In genomic region chr12:99637986-99638385, GRCm38 (mm10) we compare ENCODE assay signal across 28 mouse cellular contexts.
DNase-seq lines count a peak whose midpoint lies in the region; ATAC-seq lines count a peak whose summit lies in the region.
"Had no signal": no experiment of that assay in that cellular context is flagged by ENCODE, and none has a peak within 500 bp of the region (broad histone marks: within the 10 kb centered on the region; RNA-seq: fewer than 3 reads in every experiment).

No protein-coding gene starts in this region.

- H3K4me3 ChIP-seq in heart, embryonic 10.5 days: no peak overlapping the region
- H3K4me3 ChIP-seq in liver, embryonic 11.5 days (ENCODE audit: low read depth, low read length): no peak overlapping the region
- H3K4me3 ChIP-seq: embryonic facial prominence, embryonic 10.5 days; embryonic facial prominence, embryonic 13.5 days; erythroblast, embryonic 14.5 days; forebrain, embryonic 13.5 days; gastrocnemius, adult 2 months; heart, embryonic 13.5 days; hindbrain, embryonic 10.5 days; hindbrain, embryonic 13.5 days had no signal

- DNase-seq in heart, adult 11 months: peak; percentile 52
- no peak for DNase-seq in heart, embryonic 10.5 days (ENCODE audit: low spot score)
- peak; percentile 18 for DNase-seq in liver, embryonic 11.5 days (ENCODE audit: low spot score)
- no peak for DNase-seq in liver
- peak; percentile 93 for DNase-seq in 416B (ENCODE audit: low read depth)
- no peak for DNase-seq in left cerebral cortex, postnatal 14 days (ENCODE audit: low spot score in 2 of 2)
- DNase-seq: adrenal gland, adult 8-10 months; adrenal gland, postnatal 25 days; cerebellum, adult 11-12 months; cerebellum, adult 8-10 months; cerebellum, postnatal 10 days; cerebellum, postnatal 36 days; embryo, embryonic 11 days; forebrain, postnatal 0 days; gastrocnemius, adult 2 months; gastrocnemius, postnatal 14 days; heart, adult 18-20 months; heart, postnatal 14 days had no signal

- peaks cover 10% of the 10 kb centered on the region for H3K4me1 ChIP-seq in heart, embryonic 10.5 days
- no peaks in the 10 kb centered on the region; the same call in 1 of the 2 replicates for H3K4me1 ChIP-seq in liver, embryonic 11.5 days (replicated peaks; ENCODE audit: control insufficient read depth, insufficient read depth, low read length)

- no peak overlapping the region for H3K9ac ChIP-seq in liver, embryonic 11.5 days (ENCODE audit: low read depth, low read length)
- H3K9ac ChIP-seq: embryonic facial prominence, embryonic 13.5 days; forebrain, embryonic 13.5 days; forebrain, postnatal 0 days; heart, embryonic 13.5 days; hindbrain, embryonic 13.5 days had no signal

- H3K27ac ChIP-seq in heart, embryonic 10.5 days: no peak overlapping the region
- no peak overlapping the region for H3K27ac ChIP-seq in liver, embryonic 11.5 days (ENCODE audit: low read depth, low read length)
- H3K27ac ChIP-seq: embryonic facial prominence, embryonic 10.5 days; embryonic facial prominence, embryonic 13.5 days; forebrain, embryonic 13.5 days; gastrocnemius, adult 2 months; heart, embryonic 13.5 days; hindbrain, embryonic 10.5 days; hindbrain, embryonic 13.5 days had no signal

- ATAC-seq in liver, embryonic 11.5 days (replicated peaks; ENCODE audit: low FRiP score): no peak
- ATAC-seq: activated CD4-positive, CD25-positive, alpha-beta regulatory T cell, adult 4 months; forebrain, embryonic 13.5 days; forebrain, postnatal 0 days; hindbrain, embryonic 16.5 days; intestine, embryonic 16.5 days had no signal

- 57% methylated on average over 5 of the region's 5 CpGs for WGBS in heart, embryonic 10.5 days
- 52% methylated on average over 5 of the region's 5 CpGs for WGBS in liver, embryonic 11.5 days

- no peak overlapping the region for H3K4me2 ChIP-seq in liver, embryonic 11.5 days
- H3K4me2 ChIP-seq: embryonic facial prominence, embryonic 13.5 days; forebrain, embryonic 13.5 days; heart, embryonic 13.5 days; hindbrain, embryonic 13.5 days had no signal

- H3K27me3 ChIP-seq in heart, embryonic 10.5 days (ENCODE audit: insufficient read depth, poor library complexity, severe bottlenecking): no peaks in the 10 kb centered on the region
- no peaks in the 10 kb centered on the region for H3K27me3 ChIP-seq in liver, embryonic 11.5 days (replicated peaks; ENCODE audit: control insufficient read depth, insufficient read depth, low read length)
- H3K27me3 ChIP-seq: embryonic facial prominence, embryonic 13.5 days; forebrain, embryonic 13.5 days; heart, embryonic 13.5 days; hindbrain, embryonic 13.5 days had no signal

- H3K36me3 ChIP-seq in heart, embryonic 10.5 days: no peaks in the 10 kb centered on the region
- H3K36me3 ChIP-seq in liver, embryonic 11.5 days (ENCODE audit: control insufficient read depth, insufficient read depth, low read length): no peaks in the 10 kb centered on the region
- H3K36me3 ChIP-seq: embryonic facial prominence, embryonic 10.5 days; embryonic facial prominence, embryonic 13.5 days; heart, embryonic 13.5 days; hindbrain, embryonic 10.5 days; hindbrain, embryonic 13.5 days had no signal

- H3K9me3 ChIP-seq in heart, embryonic 10.5 days: peaks cover 6% of the 10 kb centered on the region; the same call in 1 of the 2 replicates
- H3K9me3 ChIP-seq in liver, embryonic 11.5 days (ENCODE audit: control insufficient read depth, low read length): peaks cover 6% of the 10 kb centered on the region; the same call in 1 of the 2 replicates

- intact Hi-C loops in left cerebral cortex, postnatal 14 days (cut with DNase I): no loop called here

Comparison
In these comparisons a context has a peak if more than half of its experiments do, and no peak if none do; other contexts are left out.
1. DNase-seq: peak in heart, adult 11 months (single experiment), liver, embryonic 11.5 days (single experiment) and 416B (single experiment); none in heart, embryonic 10.5 days (single experiment), liver (single experiment) and left cerebral cortex, postnatal 14 days (0 of 2).